Mouse (Mus musculus) liver, adult 2 months (tissue): ENCODE results near the gene Rpl34.

Source experiments
- CTCF ChIP-seq: fragments of 200-500 bp; IDR thresholded peaks from 2 replicates; pipeline ENCODE4 v1.5.1; 2011; ENCODE audit warnings: low read depth, low read length, control low read depth
- POLR2A ChIP-seq: fragments of 200-500 bp; IDR thresholded peaks from 2 replicates; pipeline ENCODE4 v1.6.1; 2011; ENCODE audit warnings: low read length, control low read depth; ENCODE audit not compliant: insufficient read depth; ENCODE audit errors: extremely low read depth

- TF ChIP-seq CTCF = no peak
- no peak for TF ChIP-seq POLR2A
Observed at GRCm38 (mm10) chr3:130727036-130727435, 3.2 kb downstream of the Rpl34 start.
